Mouse (Mus musculus) left cerebral cortex, postnatal 25 days (tissue): ENCODE measurements around the gene Tmem86b. TPM values are rescaled to one million over a fixed set of nuclear protein-coding genes. Genes with fewer than 3 reads are reported as not detected.

Source experiments
- DNase-seq, 2 experiments: peaks; one replicate each; pipeline ENCODE4 v3.0.0; 2022; ENCODE audit warnings: low spot score in 2 of 2, mixed read lengths in 1 of 2
- intact Hi-C: fragments of 180-260 bp; cut with DNase I; formaldehyde crosslinking; loops from one replicate; pipeline ENCODE4 v1.15.1; 2025
- total RNA-seq, 2 experiments: library from RNA; stranded (reverse); gene quantifications; 2 replicates each; pipeline ENCODE4 v1.2.3; 2021

Tmem86b gene
- total RNA-seq, 2 experiments from 2014 or later, result 14.0 to 16.7 TPM

DNA sequence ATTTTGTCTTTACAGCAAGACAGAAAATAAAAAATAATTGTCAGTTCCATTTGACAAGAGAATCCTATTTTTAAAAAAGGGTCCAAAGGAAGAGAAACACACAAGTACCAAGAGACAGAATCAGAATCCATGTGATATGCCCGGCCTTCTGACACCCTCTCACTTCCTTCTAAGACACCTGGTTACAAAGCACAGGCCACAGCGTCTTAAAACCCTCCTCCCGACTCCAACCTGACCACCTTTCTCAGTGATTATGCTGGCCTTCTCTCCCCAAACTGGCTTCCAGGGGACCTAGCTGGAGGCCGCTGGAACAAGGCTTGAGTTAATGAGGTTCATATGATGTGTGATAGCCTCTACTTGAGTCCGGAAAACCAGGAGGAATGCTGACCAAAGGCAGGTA is 22.1 kb upstream of the Tmem86b start:
- DNase-seq, result no peak
- intact Hi-C loops, result no loop called here

DNA sequence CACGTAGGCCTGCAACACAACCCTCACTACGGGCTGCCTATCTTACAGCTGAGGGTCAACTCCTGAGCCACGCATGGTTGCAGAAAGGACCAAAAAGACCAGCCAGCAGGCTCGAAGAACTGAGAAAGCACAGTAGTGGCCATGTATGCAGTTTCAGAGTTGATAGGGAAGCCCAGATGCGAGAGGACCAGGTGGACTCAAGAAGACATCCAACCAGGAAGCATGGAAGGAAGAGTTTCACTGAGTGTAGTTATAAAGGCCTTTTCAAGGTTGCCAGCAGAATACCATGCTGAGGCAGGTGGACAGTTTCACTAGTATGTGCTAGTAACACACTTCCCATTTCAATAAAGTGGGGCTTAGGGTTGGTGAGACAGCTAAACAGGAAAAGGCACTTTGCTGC is 21.5 kb upstream of the Tmem86b start:
- no peak for DNase-seq
- intact Hi-C loops, result no loop called here

DNA sequence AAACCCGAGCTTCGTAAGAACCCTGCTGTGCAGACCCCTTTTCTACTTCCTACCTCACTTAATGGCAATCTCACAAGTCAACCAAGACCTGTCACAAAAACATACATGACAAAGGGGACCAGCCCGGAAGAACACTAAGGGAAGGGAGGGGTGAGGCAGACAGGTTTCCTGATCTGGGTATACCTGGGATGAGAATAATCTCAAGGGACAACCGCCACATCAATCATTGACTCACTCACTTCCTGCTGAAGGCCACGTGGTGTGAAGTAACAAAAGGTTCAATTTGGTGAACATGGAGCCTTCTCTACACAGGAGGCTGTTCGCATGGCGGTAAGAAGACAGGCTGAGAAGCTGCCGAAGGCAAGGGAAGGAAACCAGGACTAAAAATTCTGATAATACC is 20.4 kb upstream of the Tmem86b start:
- no peak for DNase-seq
- intact Hi-C loops, result no loop called here

DNA sequence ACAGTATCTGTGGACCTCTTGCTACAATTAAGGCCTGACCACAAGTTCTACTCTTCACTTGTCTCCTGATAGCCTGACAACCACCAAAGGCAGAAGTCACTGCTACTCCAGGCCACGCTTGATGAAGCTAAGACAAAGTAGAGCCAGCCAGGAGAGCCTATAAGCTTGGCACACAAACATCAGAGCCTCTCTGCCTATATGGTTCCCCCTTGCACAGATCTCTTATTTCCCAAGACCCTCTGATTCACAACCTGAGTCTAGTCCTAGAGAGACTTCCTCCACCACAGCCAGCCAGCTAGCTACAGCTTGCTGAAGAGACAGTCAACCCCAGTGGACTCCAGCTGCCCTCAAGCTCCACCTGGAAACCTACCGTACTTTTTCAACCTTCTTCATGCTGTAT is 16.8 kb upstream of the Tmem86b start:
- intact Hi-C loops, result no loop called here
- DNase-seq, result no peak

DNA sequence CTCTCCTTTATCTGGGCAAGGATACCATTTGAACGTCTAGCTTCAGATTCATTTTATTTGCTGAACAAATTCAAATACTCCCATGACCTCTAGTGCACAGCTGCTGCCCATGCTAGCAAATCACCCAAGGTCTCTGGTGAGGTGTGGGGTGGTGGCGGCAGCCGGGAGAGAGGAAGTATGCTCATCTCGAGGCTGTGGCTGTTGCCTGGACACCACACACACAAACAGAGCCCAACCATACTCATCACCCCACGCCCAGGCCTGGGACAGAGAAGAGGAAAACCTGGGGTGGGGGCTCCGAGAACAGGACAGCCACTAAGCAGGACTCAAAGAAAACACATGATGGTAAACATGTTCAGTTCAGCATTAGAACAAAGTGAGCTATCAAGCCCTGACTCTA is 16.1 kb upstream of the Tmem86b start:
- no peak for DNase-seq
- intact Hi-C loops, result no loop called here

DNA sequence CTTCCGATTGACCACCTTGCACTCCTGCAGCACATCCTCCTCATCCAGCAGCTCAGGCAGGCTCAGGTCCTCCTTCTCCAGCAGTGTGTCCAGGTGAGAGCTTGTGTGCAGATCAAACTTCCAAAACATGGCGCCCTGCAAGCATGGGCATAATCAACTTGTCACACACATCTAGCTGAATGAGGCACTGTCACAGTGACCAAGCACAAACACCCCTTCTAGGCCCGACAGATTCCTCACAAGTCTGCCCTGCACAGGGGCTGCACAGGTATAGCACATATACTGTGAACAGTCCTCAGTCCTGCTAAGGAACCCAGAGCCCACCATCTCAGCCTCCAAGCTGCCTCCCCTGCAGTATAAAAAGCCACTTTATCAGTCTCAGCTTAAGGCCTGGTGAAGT is 15.6 kb upstream of the Tmem86b start:
- DNase-seq, result no peak
- intact Hi-C loops, result no loop called here

DNA sequence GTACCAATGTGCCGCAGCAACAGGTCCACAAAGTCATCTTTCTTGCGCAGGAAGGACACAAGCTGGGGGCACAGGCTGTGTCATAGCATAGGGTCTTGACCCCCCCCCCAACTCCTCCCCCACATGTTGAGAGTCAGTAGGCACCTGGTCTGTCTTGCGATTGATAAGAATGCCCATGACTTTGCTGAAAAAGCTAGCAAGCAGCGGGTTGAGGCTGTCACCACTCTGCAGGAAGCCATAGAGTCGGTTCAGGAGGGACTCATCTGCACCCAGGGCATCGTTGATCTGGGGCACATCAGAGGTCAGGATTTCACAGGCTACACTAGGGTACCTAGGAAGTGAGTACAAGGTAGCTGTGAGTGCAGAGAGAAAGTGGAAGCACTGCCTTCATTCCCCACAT is 12.0 kb upstream of the Tmem86b start:
- intact Hi-C loops, result no loop called here
- no peak for DNase-seq

DNA sequence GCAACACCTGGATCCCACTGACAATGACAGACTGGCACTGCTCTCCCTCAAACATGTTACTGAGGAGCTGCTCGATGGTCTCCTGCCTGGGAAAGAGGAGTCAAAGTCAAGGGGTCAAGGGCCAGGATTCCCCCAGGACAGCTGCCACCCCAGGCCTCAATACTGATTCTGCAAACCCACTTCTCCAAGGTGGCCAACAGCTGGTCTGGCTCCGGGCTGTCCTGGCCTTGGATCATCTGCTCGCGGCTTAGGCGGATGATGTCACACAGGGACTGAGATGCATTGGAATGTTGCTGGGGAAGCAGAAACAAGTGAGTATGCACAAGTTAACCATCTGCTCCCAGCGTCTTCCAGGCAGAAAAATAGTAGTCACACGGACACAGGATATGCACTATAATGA is 10.7 kb upstream of the Tmem86b start:
- intact Hi-C loops, result no loop called here
- no peak for DNase-seq

DNA sequence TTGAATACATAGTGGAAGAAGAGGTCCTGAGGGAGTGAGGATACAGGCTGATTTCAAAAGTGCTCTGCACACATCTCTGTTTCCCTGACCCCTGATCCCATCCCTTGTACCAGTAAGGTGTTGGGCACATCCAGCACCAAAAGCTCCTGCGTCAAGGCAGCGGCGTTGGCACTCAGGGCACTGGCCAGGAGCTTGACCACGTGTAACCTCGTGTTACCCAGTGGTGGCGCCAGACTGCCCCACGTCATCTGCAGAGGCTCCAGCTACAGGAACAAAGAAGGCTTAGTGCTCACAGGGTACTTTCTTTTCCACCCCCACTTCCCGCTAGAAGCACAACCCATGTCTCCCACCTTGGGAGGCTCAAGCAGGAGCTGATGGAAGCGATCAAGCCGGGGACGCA is 9.9 kb upstream of the Tmem86b start:
- peak in 1 of 2 experiments; percentile 29 for DNase-seq
- intact Hi-C loops, result no loop called here

DNA sequence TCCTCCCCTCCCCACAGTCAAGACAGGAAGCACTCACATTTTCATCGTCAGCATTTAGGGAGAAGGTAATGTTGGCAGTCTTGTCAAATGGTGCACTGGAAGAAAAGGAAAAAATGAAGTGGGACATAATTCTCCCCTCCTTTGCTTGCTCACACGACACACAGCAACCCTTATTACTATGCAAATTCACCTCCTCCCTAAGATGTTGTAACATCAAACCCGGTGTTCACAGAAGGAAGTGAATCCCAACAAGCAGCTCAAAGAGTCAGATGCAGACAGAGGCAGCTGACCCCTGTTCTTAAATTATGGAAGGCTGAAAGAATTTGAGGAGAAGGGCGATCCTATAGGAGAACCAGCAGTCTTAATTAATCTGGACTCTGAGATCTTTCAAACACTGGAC is 5.0 kb upstream of the Tmem86b start:
- intact Hi-C loops, result no loop called here
- DNase-seq, result no peak

DNA sequence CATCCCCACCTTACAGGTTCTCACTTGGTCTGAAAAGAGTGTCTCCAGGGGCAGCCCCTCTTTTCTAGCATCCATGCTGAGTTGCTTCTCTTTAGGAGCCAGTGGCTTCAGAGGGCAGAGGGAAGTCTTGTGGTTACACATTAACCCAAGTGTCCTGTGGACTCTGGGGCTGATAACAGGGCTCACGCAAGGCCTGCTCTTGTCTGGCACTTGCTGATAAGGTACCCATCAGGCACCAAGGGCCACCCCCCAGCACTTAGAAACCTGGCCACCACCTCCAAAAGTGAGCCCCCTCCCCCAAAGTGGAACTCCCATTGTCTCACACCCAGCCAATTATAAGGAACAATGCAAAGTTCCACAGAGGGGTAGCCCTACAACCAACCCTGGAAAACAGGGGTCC is 1.0 kb downstream of the Tmem86b start:
- intact Hi-C loops, result no loop called here
- no peak for DNase-seq

DNA sequence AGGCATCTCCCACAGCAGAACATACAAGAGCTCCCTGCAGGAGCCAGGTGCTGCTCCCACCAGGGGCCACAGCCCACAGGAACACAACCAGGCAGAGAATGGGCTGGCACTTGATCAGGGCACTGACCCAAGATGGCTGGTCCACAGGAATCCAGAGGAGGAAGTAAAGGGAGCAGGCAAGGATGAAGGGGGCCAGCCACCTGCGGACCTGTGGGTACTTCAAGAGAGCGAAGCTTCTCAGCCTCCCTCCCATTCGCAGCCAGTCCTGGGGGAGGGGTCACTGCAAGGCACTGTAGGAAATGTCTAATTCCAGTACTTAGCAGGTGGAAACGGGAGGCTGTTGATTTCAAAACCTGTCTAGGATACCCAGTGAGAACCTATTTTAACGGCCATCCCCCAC is 1.6 kb downstream of the Tmem86b start:
- intact Hi-C loops, result no loop called here
- no peak for DNase-seq

DNA sequence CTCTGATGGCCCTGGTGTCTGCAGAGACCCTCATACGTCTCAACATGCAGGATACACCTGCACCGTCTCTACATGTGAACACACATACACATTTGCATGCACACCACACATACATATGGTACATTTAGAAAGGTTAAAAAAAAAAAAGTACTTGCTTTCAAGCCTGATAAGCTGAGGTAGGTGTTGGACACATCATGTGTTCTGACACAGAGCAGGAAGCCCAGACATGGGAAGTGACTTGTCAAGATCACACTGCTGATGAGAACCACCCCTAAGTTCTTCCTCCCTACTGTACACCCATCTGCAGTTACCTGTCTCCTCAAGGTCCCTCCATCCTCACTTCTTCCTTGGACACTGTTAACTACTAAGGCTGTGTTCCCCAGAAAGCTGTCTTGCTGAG is 5.3 kb downstream of the Tmem86b start:
- intact Hi-C loops, result no loop called here
- DNase-seq, result no peak

DNA sequence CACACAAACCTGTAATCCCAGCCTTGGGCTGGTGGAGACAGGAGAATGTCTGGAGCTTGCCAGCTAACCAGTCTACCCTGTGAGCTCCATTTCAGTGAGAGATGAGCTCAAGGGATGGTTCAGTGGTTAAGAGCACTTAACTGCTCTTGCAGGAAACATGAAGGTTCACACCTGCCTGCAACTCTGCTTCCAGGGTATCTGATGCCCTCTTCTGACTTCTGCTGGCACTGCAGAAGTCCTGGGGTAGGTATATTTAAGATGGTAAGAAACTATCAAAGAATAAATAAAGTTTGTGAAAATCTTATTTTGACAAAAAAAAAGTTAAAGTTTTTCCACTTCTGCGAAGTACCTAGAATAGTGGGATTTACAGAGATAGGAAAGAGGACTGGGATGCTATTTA is 6.9 kb downstream of the Tmem86b start:
- intact Hi-C loops, result loop anchor here (5.0 kb wide), 2 partner anchors 67 to 173 kb away; no protein-coding TSS in a partner anchor
- DNase-seq, result no peak

DNA sequence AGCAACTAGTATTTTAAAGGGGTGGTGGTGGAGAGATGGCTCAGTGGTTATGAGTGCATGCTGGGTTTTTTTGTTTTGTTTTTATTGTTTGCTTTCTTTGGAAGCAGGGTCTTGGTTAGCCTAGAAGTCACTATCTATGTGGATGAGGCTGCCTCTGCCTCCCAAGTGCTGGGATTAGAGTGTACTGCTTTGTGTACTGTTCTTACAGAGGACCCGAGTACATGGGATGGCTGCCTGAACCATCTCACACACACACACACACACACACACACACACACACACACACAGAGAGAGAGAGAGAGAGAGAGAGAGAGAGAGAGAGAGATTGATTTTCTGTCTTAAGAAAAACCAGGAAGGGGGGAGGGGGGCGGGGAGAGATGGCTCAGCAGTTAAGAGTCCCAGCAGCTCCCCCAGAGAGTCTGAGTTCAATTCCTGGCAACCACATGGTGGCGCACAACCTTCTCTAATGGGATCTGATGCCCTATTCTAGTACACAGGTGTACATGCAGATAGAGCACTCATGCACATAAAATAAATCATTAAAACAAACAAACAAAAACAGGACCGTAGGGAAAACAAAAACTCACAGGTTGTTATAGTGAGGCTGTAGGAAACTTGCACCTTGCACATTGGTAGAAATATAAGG is 7.6 kb downstream of the Tmem86b start:
- DNase-seq, result peak; percentile 35 to 43
- intact Hi-C loops, result loop anchor here (5.0 kb wide), 2 partner anchors 66 to 174 kb away; no protein-coding TSS in a partner anchor

DNA sequence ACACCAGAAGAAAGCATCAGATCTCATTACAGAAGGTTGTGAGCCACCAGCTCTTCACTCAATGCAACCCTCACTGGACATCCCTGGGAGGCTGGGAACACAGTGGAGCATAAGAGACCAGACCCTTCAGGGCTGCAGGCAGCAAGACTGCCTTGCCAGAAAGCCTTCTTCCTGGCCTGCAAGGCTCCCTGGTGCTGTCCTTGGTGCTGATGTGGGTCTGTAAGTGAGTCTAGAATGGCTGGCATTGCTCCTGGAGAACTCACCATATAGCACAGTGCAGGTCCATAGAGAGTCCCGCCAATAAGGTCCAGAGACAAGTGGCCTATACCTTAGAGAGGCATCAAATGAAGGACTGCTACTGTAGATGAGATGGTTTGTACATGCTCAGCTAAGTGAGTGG is 11.2 kb downstream of the Tmem86b start:
- intact Hi-C loops, result loop anchor here (5.0 kb wide), 2 partner anchors 63 to 177 kb away; no protein-coding TSS in a partner anchor
- no peak for DNase-seq

DNA sequence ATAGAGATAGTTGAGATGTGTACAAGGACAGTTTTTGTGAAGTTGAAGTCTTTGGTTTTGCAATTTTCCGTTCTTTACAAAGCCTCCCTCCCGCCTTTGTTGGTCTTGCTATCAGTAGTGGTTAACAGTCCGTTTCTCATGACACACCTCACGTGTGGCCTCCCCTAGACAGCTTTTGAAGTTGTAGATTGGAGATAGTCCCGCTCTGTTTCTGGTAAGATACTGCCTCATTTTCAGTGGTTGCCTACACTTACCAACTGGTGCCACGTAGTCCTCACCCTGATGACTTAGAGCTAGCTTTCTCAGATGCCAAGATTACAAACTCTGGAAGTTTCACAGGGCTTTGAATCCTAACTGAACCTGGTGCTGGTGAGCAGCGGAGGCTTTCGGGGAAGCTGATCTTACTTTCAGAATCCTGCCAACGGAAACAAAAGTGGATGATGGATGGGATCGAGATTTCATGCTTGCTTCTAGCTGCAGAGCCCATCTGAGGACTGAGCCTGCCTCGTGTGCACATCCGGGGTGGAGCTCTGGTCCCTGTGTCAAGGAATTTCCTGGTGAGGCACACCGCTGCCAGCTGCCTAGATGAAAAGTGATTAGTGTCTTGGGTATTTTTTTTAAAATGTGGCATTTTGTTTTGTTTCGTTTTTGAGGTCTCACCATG is 17.4 kb downstream of the Tmem86b start:
- intact Hi-C loops, result no loop called here
- no peak for DNase-seq

DNA sequence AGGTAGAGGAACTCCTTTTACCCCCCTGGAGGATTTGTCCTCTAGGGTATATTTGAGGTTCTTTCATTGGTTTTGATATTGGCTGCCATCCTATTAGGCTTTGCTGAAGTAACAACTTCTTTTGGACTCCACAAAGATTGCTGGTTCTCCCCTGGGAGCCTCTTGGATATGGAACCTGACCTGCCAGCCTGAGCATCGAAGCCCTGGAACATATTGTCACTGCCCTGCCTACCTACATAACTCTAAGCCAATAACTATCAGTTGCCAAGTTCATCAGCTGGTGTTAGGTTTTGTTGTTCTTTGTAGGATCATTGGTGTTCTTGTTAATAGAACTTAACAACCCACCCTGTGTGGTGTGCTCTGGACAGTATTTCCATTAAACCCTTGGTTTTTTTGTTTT is 18.3 kb downstream of the Tmem86b start:
- DNase-seq, result no peak
- intact Hi-C loops, result no loop called here

DNA sequence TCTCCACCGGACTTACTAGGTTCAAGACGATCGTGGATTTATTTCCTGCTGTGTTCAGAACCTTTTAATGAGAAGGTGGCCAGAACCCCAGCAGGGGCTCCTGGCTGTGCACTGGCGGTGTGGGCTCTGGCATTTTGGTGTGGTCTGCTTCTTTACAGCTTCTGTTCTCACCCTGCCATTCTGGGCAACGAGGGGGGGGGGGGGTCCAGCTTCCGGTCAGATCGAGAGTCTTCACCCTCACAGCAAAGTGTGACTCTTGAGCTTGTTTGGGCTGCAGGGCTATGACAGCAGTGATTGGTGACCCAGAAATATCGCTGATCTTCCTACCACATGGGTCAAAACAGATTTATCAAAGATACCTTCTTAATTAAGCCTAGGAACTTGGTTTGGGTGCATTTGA is 18.8 kb downstream of the Tmem86b start:
- intact Hi-C loops, result no loop called here
- DNase-seq, result no peak

DNA sequence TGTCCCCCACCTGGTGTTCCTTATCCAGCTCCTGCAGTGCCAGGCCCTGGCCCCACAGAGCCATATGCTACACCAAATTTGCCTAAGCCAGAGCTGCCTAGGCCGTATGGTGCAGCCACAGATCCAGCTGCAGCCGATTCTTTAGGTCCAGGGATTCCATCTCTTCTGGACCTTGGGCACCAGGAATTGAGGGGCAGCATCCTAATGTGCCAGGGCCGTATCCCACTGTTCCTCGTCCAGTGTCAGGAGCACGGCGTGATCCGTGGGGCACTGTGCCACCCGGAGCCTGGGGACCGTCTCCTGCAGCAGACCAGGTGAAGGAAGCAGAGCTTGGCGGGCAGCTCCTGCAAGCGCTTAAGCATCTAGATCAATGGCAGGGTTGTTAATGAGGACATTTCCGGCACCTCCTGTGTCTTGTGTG is 19.3 kb downstream of the Tmem86b start:
- DNase-seq, result no peak
- intact Hi-C loops, result no loop called here

DNA sequence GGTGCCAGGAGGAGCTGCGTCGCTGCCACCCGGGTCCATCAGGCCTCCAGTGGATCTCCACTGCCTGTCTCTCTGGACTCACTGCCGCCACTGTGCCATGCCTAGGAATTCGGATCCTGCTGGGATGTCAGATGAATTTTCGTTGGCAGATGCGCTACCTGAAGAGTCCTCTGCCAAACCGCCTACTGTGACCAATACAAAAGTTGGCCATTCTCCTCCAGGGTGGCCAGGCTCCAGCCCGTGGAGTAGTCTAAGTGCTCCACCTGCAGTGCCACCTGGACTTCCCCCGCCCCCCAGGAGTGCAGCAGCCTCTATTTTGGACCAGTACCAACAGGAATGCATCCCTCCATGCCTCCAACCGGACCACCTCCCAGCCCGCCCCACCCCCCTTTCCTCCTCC is 19.7 kb downstream of the Tmem86b start:
- DNase-seq, result no peak
- intact Hi-C loops, result no loop called here

DNA sequence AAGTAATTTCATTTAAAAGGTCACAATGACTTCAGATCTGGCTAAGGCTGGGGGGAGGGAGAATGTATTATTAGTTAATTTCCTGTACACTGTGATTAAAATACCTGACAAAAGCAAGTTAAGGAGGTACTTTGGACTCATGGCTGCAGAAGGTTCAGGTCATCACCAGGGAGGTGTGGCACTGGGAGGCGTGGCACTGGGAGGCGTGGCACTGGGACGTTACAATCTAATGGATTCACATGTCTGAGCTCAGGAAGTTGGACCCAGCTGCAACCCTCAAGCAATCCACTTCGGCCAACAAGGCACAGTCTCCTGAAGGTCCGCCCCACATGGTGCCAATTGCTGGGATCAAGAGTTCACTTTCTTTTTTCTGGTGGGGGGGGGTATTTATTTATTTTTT is 23.2 kb downstream of the Tmem86b start:
- DNase-seq, result no peak
- intact Hi-C loops, result no loop called here
